ENCODE assay signal across 20 mouse cellular contexts in genomic region chr4:133398619-133399018, GRCm38 (mm10). TPM values are rescaled to one million over a fixed set of nuclear protein-coding genes. Genes with fewer than 3 reads are reported as not detected.
DNase-seq lines count a peak whose midpoint lies in the region; ATAC-seq and TF ChIP-seq lines count a peak whose summit lies in the region.
"Had no signal": no experiment of that assay in that cellular context is flagged by ENCODE, and none has a peak within 500 bp of the region (broad histone marks: within the 10 kb centered on the region; RNA-seq: fewer than 3 reads in every experiment).

No protein-coding gene starts in this region.

- peak overlapping the region; percentile 55; the same call in 1 of the 2 replicates for H3K27ac ChIP-seq in kidney, embryonic 16.5 days (ENCODE audit: low read length)
- H3K27ac ChIP-seq in bone marrow, adult 2 months (ENCODE audit: control insufficient read depth, insufficient read depth, low read depth, low read length, poor library complexity), result peak overlapping the region; percentile 62
- H3K27ac ChIP-seq in liver, postnatal 0 days (ENCODE audit: low read depth), result peak overlapping the region; percentile 8; the same call in 1 of the 2 replicates
- H3K27ac ChIP-seq: hindbrain, postnatal 0 days had no signal

- TF ChIP-seq POLR2A in bone marrow, adult 2 months (IDR thresholded peaks at IDR 0.05; ENCODE audit: borderline replicate concordance, control insufficient read depth, low read depth, low read length), result no peak

- H3K36me3 ChIP-seq in kidney, embryonic 16.5 days (ENCODE audit: insufficient read depth, low read length), result no peaks in the 10 kb centered on the region
- no peaks in the 10 kb centered on the region; the same call in 1 of the 2 replicates for H3K36me3 ChIP-seq in liver, postnatal 0 days (replicated peaks; ENCODE audit: insufficient read depth, low read length)
- H3K36me3 ChIP-seq: stomach, embryonic 15.5 days had no signal

- no peak for ATAC-seq in kidney, embryonic 16.5 days (ENCODE audit: low FRiP score, low TSS enrichment)
- peak; percentile 73 for ATAC-seq in CD4-positive, CD25-positive, alpha-beta regulatory T cell, adult 4 months
- ATAC-seq in liver, postnatal 0 days, result no peak
- ATAC-seq: forebrain, embryonic 14.5 days; hindbrain, postnatal 0 days; Patski had no signal

- peaks cover 44% of the 10 kb centered on the region for H3K4me1 ChIP-seq in kidney, embryonic 16.5 days (ENCODE audit: insufficient read depth, low read length)
- peaks cover 10% of the 10 kb centered on the region for H3K4me1 ChIP-seq in bone marrow, adult 2 months (ENCODE audit: control insufficient read depth, insufficient read depth, low read length)
- H3K4me1 ChIP-seq in liver, postnatal 0 days (ENCODE audit: insufficient read depth), result peaks cover 46% of the 10 kb centered on the region

- no peak for DNase-seq in kidney, postnatal 10 days
- no peak for DNase-seq in liver, postnatal 0 days
- no peak for DNase-seq in c-Kit-positive CD71-positive TER-119-positive erythroid progenitor cells, embryonic 14.5 days (ENCODE audit: low spot score)
- no peak for DNase-seq in cerebellum, adult 18-20 months
- DNase-seq: adrenal gland, postnatal 10 days; cerebellum, adult 11-12 months; gastrocnemius, postnatal 14 days; heart, postnatal 10 days; kidney, adult 2 months; kidney, postnatal 36 days; right cerebral cortex, postnatal 25 days; thymus, adult 2 months had no signal

- no peak overlapping the region for H3K4me3 ChIP-seq in kidney, embryonic 16.5 days (ENCODE audit: low read length)
- H3K4me3 ChIP-seq in bone marrow, adult 2 months (replicated peaks; ENCODE audit: control insufficient read depth, low read depth, low read length), result no peak overlapping the region
- no peak overlapping the region for H3K4me3 ChIP-seq in liver, postnatal 0 days (ENCODE audit: low read depth, low read length)
- H3K4me3 ChIP-seq: erythroblast, embryonic 14.5 days; stomach, embryonic 15.5 days had no signal

- TF ChIP-seq EP300 in liver, postnatal 0 days (IDR thresholded peaks at IDR 0.05; ENCODE audit: low read depth), result no peak

- 81% methylated on average over 5 of the region's 5 CpGs for WGBS in kidney, embryonic 16.5 days
- 56% methylated on average over 5 of the region's 5 CpGs for WGBS in bone marrow, adult 2 months
- 65% methylated on average over 5 of the region's 5 CpGs for WGBS in liver, postnatal 0 days (ENCODE audit: insufficient replicate concordance)

- H3K9me3 ChIP-seq in kidney, embryonic 16.5 days (ENCODE audit: low read length), result no peaks in the 10 kb centered on the region
- no peaks in the 10 kb centered on the region for H3K9me3 ChIP-seq in liver, postnatal 0 days (ENCODE audit: low read length)
- H3K9me3 ChIP-seq: stomach, embryonic 15.5 days had no signal

- H3K9ac ChIP-seq in kidney, embryonic 16.5 days (replicated peaks; ENCODE audit: low read length), result no peak overlapping the region
- no peak overlapping the region for H3K9ac ChIP-seq in liver, postnatal 0 days (replicated peaks)
- H3K9ac ChIP-seq: stomach, embryonic 15.5 days had no signal

- H3K4me2 ChIP-seq in kidney, embryonic 16.5 days (replicated peaks; ENCODE audit: low read depth, low read length), result no peak overlapping the region
- no peak overlapping the region for H3K4me2 ChIP-seq in liver, postnatal 0 days (ENCODE audit: low read depth, low read length)
- H3K4me2 ChIP-seq: stomach, embryonic 15.5 days had no signal

- no peak for TF ChIP-seq CTCF in bone marrow, adult 2 months (IDR thresholded peaks at IDR 0.05; ENCODE audit: control insufficient read depth, insufficient read depth, low read length)
- no peak for TF ChIP-seq CTCF in liver, postnatal 0 days (IDR thresholded peaks at IDR 0.05; ENCODE audit: low read depth)

- no peaks in the 10 kb centered on the region for H3K27me3 ChIP-seq in kidney, embryonic 16.5 days (ENCODE audit: insufficient read depth, low read length)
- no peaks in the 10 kb centered on the region for H3K27me3 ChIP-seq in liver, postnatal 0 days (ENCODE audit: insufficient read depth, low read length)
- H3K27me3 ChIP-seq: Patski; stomach, embryonic 15.5 days had no signal

RNA-seq across cellular contexts. Expression of gene Slc9a1, which starts 29.1 kb away (rescaled TPM):
- 9.5 and 10.7 TPM in 2 replicates for polyA plus RNA-seq in kidney, embryonic 16.5 days (2015; fragmentation: Nextera tagmentation; extraction: Ambion mirVana)
- 10 to 100 TPM in 1 of 2 experiments, 1 to 10 TPM in 1; 9.9 to 19.4 TPM for polyA plus RNA-seq in CD4-positive, CD25-positive, alpha-beta regulatory T cell, adult 4 months (2017; shearing (Covaris generic))
- polyA plus RNA-seq in bone marrow, adult 2 months (2011; ENCODE audit: insufficient read depth, insufficient read length, low replicate concordance, missing spikeins), result 16.6 and 31.3 TPM in 2 replicates
- polyA plus RNA-seq in liver, postnatal 0 days (2015; fragmentation: Nextera tagmentation; extraction: Ambion mirVana), result 1.8 TPM in 2 replicates

RNA-seq across cellular contexts. Expression of gene Wdtc1, which starts 45.3 kb away (rescaled TPM):
- polyA plus RNA-seq in kidney, embryonic 16.5 days (2015; fragmentation: Nextera tagmentation; extraction: Ambion mirVana), result 12.9 and 14.4 TPM in 2 replicates
- 1 to 10 TPM; 4.2 to 7.8 TPM for polyA plus RNA-seq in CD4-positive, CD25-positive, alpha-beta regulatory T cell, adult 4 months (2017; shearing (Covaris generic))
- 9.5 and 14.6 TPM in 2 replicates for polyA plus RNA-seq in bone marrow, adult 2 months (2011; ENCODE audit: insufficient read depth, insufficient read length, low replicate concordance, missing spikeins)
- 5.3 and 5.5 TPM in 2 replicates for polyA plus RNA-seq in liver, postnatal 0 days (2015; fragmentation: Nextera tagmentation; extraction: Ambion mirVana)

Comparison
In these comparisons a context has a peak if more than half of its experiments do, and no peak if none do; other contexts are left out.
1. H3K27ac ChIP-seq: peak in every context shown above with its lines; median percentile 62 in bone marrow, adult 2 months; 55 in kidney, embryonic 16.5 days; 8 in liver, postnatal 0 days.